Mouse (Mus musculus): ENCODE measurements around the gene Tuba3b.

The Tuba3b gene

DNA sequence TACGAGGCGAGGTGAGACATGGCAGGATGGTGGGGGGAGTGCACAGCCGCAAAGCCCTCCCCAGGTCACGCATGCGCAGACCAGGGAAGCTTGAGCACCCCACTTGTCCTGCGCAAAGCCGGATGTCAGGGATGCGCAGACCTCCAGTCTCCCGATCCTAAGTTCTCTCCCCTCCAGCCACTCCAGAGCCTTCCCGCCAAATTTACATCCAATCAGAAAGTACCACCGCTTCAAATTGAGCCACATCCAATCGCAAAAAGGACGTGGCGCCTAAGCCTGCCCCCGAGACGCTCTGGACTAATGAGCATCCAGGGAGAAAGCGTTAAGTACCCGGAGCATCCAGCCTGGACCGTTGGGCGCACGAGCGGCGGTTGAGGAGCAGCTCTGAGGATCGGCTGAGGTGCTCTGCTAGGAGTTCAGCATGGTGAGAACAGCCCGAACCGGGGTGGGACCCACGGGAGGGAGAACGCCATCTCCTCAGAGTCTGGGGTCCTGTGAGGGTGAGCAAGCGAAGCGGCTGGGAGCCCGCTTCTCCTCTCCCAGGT lies at the start of gene Tuba3b:
Gene Tuba3b, plus strand, starts transcription at position 92 of the 545 bp plus-strand sequence.
- DNase-seq, result no peak

DNA sequence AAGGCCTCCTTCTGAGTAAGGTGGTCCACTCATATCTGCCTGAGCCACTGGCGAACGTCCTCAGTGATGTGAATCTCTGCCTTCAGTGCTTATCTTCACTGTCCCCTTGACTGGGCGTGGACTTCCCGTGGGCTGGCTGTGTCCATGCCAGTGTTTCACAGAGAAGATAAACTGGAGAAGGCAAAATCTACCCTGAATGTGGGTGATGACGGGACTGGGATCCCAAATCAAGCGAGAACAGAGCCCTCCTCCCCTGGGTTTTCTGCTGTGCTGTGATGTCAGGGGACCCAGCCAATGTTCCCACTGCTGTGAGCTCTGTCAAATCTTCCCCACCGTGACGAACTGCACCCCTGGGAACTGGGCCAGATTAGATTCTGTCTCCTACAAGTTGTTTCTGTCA lies 48.3 kb upstream of the Tuba3b start:
- DNase-seq, result no peak

DNA sequence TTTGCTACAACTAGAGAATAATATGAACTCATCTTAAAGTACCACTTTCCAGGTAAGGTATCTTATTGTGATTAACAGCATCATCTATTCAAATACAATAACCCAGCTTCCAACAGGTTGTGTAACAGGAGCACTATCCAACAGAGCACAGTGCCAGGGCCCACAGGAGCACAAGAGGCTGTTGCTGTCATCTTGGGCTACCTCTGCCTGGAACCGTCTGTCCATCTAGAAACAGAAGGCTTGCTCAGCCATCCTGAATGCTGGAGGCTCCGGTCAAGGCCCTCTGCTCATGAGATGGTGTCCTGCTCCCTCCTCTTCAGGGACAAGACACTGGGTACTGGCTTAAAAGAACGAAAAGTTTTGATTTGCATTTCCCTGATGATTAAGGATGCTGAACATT lies 47.7 kb upstream of the Tuba3b start:
- DNase-seq, result no peak

DNA sequence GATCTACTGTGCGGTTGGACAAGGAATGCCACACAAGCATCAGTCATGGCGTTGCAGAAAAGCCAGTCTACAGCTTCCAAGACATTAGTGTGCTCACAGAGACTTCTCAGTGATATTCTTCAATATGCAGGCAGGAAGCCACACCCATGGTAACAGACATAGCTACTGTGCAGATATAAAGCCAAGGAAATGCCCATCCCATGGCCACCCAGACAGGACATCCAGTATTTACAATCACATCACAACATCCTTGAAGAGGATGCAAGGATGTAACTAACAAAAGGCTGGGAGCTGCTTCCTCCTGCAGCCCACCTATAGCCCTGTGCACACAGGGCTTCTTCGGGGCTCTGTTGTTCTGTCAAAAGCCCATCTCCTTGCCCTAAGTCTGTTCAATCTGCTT lies 46.9 kb upstream of the Tuba3b start:
- no peak for DNase-seq

DNA sequence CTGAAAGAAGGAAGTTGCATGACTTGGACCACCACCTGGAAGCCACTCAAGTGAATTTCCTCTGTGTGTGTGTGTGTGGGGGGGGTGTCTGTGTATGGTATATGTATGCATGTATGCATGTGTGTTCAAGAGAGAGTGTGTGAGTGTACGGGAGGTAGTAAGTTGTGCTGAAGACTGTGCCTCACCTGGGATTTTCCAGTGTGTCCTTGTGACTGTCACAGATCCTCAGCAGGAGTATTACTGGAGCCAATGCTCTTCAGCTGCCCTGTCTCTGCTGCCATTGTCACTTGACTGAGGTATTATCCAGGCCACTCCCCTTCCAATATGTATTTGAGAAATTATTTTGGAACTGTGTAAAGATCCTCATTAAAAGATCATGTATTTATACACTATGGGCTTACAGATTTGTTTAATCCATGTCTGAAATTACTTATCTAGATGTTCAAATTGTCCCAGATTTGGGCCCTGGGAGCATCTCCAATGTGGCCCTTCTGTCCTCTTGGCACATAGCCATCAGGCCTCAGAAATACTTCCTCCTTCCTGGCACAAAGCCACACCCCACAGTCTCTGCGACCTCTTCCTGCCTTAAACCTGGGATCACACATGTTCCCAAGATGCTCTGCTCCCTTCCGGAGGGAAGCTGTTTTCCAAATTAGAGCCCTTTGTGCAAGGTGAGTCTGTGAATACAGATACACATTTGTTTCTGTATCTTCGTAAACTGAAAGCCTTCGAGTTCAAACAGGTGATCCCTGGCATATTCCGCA lies 42.1 kb upstream of the Tuba3b start:
- no peak for DNase-seq

DNA sequence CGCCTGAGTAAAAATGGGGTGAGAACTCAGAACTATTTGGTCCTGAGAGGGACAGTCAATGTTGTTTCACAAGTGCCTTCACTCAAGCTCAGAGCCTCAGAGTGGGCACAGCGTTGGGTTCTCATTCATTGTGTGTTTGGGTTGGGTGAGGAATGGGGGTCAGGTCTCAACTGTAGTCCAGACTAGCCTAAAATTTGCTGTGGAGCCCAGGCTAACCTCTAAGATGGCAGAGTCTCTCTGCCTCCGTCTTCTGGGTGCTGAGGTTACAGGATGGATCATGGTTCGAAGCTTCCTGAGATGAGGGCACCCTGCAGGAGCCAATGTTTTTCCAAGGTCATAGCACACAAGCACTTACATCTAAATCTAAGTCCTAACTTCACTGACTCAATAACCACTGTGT lies 38.8 kb upstream of the Tuba3b start:
- DNase-seq, result no peak

DNA sequence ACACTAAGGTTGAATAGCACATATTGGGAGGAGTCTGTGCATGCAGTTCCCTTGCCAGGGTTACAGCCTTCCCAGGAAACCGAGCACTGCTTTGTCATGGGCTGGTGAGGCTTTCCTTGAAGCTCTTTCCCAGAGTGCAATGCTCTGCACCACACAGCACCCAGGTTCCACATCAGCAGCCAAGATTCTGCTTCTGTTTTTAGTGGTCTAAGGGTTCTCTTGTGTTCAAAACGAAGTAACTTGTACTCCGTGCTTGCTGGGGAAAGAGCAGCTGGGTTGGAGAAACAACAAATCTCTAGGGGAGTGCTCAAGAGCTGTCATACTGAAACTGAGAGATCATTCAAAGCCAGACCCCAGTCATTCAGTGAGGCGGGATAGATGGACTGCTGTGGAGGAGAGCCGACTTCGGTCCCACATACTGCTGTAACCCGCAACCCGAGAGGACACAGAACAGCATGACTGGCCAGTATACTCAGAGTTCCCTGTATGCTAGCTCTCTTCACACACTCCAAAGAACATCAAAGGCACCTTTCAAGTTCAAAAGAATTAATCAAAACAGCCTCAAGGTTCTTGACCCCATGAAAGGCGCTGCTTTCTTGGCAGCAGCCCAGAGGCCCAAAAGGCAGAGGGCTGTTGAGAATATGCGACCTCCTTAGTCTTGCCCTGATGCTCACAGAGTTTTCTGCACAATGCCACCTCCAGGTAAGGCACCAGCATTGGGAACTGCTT lies 36.9 kb upstream of the Tuba3b start:
- no peak for DNase-seq

DNA sequence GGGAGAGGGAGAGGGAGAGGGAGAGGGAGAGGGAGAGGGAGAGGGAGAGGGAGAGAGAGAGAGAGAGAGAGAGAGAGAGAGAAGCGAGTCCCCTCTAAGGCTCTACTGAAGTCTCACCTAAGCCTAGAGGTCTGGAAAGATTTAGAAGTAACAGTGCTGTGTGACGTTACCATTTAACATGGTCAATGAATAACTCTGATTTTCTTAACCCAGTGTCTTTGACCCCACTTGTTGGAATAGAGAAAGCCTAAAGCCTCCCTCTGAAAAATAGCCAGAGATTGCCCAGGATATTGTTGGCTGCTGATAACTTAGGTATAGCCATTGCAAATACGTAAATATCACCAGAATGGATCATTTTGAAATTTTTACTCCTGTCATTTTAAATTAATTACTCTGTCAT lies 35.8 kb upstream of the Tuba3b start:
- DNase-seq, result no peak

DNA sequence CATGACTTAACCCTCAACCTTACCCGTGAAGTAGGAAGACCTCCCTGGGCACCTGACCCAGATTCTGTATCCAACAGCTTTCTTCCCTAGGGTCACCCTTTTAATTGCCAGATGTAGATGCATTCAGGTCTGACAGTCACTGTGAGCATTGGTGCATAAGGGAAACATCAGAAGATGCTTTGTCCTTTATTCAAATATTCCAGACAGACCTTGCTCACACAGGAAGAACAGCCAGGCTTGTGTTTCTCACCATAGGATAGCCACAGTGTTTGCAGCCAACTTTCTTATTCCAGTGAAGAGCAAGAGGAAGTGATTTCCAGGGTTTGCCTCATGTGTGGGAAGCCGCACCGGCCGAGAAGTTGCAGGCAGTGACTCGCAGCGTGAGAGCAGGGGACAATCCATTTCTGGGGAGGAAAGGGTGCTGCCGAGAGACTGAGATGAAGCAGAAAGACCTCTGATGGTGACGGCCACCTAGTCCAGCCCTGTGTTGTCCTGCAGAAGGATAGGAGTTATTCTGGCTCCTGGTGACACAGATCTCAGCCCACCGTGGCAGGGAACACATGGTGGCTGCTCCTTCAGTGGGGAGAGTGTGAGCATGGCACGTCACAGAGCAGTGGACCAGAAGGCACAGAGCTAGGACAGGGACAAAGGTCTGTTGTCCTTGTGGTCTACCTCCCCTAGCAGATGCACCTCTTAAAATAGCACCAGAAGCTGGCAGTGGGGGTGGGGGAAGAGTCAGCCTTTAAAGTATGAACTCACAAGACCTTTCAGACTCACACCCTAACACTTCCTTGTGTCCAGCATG lies 34.0 kb upstream of the Tuba3b start:
- no peak for DNase-seq

DNA sequence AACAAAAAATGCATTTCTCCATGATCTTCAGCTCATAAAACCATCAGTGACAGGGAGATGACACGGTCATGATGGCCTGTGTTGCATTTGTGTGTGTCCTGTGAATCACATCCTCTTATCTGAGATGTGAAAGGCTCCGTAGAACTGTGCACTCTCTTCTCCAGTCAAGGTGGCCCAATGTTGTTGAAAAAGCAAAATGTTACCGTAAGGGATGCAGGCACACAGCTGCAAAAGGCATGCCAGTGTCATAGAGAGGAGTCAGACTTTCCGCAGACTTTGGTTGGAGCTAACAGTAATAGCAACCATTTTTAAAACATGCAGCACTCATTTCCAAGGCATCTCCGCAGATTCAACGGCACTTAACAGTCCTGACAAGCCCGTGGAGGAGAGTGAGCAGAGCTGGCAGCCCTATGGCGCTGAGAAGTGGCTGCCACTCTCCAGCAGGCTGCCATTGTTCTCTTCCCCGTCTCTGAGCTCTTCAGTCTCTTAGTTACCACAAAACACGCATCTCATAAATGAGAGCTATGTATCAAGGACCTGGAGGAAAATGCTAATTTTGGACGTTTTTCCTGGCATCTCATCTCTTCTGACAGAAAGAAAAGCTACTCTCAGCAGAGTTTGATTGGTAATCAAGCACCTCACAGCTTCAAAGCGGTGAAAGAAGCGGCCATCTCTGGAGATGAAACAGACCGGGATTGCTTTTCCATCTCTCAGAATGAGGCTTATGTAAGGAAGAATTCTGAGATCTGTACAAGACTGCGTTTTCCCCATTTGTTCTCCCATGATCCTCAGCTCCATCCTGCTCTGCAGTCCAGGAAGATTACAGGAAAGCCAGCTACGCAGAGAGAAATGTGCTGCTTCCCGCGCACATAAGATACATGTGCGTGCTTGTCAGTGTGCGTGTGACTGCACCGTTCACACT lies 30.2 kb upstream of the Tuba3b start:
- no peak for DNase-seq

DNA sequence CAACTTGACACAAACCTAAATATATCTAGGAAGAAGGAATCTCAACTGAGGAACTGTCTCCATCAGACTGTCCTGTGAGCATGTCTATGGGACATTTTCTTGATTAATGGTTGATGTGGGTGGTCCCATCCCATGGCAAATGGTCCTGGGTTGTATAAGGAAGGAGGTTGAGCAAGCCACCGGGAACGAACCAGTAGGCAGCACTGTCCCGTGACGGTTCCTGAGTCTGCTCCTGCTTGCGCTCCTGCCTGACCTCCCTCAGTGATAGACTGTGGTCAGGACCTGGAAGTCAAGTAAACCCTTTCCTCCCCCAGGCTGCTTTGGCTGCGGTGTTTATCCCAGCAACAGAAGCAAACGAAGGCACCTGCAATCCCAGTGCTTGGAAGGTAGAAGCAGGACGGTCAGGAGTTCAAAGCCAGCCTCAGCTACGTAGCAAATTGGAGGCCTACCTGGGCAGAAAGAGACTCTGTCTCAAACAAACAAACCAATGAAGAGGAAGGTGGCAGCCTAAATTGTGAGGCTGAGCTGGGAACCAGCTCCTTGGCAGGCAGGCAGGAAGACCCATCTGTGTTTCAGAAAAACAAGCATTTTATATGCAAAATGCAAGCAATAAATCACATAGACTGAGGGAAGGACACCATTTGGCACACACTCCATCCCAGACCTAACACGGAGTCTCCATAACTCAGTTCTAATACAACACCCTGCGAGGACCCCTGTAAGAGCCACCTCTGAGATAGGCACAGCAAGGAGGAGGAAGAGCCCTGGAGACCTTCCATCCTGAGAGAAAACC lies 24.9 kb upstream of the Tuba3b start:
- no peak for DNase-seq

DNA sequence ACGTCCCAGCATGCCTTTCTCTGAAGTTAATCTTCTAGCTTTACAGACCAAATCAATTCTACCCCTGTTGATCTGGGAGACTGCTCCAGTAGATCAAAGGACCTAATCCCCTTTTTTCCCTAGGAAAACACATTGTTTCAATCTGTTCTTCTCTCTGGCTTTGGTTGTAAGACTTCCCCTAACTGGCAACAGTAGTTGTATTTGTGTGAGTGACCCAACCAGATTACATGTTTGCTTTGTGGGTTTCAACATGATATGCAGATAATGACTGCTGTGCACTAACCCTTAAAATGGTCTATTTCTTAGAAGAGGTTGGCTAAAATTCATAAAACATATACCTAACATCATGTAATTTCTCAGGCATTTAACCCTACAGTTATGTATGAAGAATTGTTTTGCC lies 24.0 kb upstream of the Tuba3b start:
- DNase-seq, result no peak

DNA sequence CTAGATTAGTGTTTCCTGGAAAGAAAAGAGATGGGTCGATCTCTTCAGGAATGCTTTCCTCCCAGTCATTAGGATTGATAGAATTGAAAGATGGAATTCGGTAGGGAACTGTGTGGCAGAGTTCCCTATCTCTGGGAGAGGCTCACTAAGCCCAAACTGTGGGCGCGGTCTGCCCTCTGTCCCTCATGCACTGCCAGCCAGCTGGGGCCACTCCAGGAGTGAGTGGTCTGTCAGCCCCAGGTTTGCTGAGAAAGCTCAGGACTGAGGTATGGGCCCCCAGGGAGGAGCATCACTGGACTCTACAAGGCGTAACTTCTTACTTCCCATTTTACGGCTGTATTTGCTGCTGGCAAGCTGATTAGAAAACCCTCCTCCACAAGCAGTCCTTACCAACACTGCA lies 23.5 kb upstream of the Tuba3b start:
- no peak for DNase-seq

DNA sequence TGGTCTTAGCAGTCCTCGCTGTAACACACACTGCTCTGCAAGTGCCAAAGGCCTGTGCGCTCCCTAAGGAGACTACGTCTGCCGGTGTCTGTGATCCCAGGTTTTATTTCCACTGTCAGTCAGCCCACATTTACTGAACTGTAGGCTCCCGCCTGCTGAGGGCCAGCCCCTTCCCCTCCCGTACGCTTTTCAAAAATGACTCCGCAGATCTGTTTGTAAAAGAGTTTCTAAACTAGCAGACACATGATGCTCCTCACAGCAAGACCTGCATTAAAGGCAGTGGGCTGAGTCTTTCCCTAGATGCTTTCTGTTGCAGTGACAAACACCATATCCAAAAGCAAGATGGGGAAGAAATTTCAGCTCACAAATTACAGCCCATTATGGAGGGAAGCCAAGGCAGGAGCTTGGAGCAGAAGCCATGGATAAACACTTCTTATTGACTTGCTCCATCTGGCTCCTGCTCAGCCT lies 23.0 kb upstream of the Tuba3b start:
- DNase-seq, result no peak

DNA sequence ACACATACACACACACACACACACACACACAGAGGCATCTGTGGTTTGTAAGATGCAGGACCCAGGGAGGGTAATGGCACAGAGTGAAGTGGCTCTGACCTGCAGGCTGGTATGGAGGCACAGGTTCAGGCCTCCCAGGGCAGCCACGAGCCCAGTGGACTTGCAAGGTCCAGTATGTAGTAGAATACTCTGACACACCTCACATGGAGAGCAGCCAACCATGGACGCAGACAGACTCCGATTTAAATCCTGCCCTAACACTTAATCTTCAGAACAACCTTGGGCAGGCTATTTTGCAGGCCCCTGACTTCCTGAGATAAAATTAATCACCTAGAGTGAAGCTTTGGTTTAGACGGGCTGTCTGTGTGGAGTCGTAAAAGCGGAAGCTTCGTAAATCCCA lies 21.6 kb upstream of the Tuba3b start:
- no peak for DNase-seq

DNA sequence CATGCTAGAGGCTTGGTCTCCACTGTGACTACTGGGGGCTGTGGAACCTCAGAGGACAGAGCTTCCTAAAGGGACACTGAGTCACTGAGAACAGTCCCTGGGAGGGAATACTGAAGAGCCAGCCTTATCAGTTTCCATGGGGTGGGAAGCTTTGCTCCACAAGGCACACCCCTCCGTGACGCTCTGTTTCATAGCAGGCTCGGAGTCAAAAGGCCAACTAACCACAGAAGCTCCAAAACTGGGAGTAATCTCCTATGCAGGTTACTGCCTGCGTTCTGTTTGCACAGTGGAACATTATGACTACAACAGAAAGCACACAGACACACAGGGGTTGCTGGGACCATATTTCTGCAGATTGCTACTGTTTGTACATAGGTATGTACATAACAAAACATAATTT lies 19.7 kb upstream of the Tuba3b start:
- no peak for DNase-seq

DNA sequence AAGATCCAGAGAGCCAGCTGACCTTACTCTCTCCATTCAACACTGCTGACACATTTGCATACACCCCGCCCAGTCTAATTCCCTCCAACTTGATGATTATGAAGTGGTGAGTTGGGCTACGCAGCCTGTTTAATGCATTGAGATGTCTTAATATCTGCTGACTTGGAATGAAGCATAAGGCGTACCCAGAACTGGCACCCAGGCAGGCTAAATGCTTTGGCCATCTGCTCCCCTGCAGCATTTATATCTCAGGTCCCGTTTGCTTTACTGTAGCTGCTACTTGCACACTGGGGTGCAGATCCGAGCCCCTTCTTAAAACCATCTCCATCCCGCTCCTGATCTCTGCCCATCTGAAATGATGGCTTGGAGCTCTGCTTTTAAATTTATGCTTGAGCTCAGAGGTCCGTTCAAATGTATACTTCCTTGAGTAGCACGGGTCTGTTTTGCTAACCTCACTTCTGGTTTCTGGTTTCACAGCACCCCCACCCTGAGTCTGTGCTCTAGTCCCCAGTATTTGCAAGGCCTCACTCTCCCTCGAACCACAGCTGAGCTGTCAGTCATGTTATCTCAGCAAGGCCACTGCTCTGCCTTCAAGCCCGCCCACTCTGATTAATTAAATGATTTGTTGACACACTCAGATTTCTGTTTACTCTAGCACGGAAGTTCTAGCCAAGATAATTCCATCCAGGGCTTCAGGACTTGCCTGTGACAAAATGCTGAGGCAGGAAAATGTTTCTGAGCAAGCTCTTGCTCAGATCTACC lies 16.6 kb upstream of the Tuba3b start:
- peak; percentile 14 for DNase-seq

DNA sequence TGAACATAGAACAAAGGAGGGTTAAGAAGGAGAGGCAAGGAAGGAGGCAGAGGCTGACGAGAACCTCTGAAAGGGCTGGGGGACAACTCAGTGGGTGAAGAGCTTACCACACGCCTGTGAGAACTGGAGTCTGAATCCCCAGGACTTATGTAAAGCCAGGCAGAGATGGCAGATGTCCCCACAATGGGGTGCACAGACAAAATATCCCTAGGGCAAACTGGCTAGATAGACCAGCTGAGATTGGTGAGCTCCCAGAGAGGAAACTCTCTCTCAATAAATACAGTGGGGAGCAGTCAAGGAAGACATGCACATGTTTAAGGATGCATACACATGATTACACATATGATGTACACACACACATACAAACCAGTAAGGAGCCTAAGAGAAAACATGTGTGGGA lies 11.4 kb upstream of the Tuba3b start:
- no peak for DNase-seq

DNA sequence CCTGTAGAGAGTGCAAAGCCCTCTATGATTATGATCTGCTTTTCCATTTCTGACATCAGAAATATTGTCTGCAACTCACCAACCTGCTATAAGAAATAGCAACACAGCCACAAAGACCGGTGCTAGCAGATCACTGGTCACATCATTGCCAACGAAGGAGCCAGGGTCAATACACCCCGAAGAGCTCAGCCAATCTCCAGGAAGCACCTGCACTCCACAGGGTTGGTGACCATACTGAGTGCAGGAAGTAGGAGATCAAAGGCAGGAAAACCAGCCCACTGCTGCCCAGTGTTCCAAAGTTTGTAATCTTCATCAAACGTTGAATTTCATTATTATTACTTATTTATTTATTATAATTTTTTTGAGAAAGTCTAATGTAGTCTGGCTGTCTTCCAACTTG lies 10.9 kb upstream of the Tuba3b start:
- DNase-seq, result no peak

DNA sequence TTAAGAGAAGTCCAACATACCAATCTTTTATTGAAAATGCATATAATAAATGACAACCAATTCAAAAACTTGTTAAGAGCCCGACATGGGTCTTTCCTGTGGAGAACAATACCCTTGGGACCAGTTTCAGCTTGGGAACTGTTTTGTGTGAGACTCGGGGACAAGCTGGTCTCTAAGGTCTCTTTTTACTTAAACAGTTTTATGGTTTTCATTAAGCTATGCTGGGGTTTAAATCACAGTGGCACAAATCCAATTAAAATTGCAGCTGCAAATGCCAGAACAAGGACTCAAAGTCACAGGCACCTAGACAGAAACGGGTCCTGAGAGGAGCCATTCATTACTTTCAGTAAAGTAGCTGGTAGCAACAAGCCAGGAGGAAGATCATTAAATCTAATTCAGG lies 10.4 kb upstream of the Tuba3b start:
- no peak for DNase-seq

DNA sequence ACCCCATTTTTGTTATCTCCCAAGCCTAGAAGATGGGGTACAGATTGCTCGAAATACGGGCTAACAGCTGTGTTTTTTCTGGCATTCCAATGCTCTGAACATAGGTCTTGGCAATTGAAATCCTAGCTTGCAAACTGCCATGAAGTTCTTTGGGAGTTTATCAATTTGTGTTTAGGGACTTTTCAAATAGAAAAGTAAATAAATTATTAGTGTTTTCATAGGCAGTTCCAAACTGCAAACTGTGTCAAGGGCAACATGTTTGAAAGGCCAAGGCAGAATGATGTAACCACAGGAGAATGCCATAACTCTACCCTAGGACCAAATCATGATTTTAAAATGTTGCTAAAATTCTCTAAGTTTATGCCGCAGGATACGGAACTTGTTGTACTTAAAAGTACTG lies 7.8 kb upstream of the Tuba3b start:
- no peak for DNase-seq

Data from liver (tissue).